In genomic region chr4:117898111-117898510, GRCm38 (mm10) we compare ENCODE assay signal across 8 mouse cellular contexts.
"Had no signal": no experiment of that assay in that cellular context is flagged by ENCODE, and none has a peak within 500 bp of the region (broad histone marks: within the 10 kb centered on the region; RNA-seq: fewer than 3 reads in every experiment).

No protein-coding gene starts in this region.

- DNase-seq: kidney, adult 2 months; kidney, postnatal 25 days; layer of hippocampus, postnatal 36 days; liver, embryonic 13.5 days; midbrain, embryonic 14.5 days; thymus, adult 2 months; thymus, postnatal 14 days; thymus, postnatal 4 days had no signal
